Mouse (Mus musculus) ES-E14 (cell line): Measurements from ENCODE around the gene Zfp618. TPM values are rescaled to one million over a fixed set of nuclear protein-coding genes. Genes with fewer than 3 reads are reported as not detected.

Source experiments
- DNase-seq: peaks from one replicate; pipeline ENCODE4 v3.0.0-alpha.2; 2013; ENCODE audit warnings: low read depth, low spot score
- H3K27ac ChIP-seq: 2 replicates; pipeline ENCODE4 v1.5.1; 2012; ENCODE audit warnings: low read depth, mild to moderate bottlenecking, low read length, moderate library complexity, mixed read lengths; ENCODE audit not compliant: poor library complexity, insufficient read depth, severe bottlenecking
- H3K36me3 ChIP-seq: 2 replicates; pipeline ENCODE4 v1.6.1; 2012; ENCODE audit warnings: mild to moderate bottlenecking, low read length, moderate library complexity, mixed read lengths; ENCODE audit not compliant: control insufficient read depth, poor library complexity, insufficient read depth, severe bottlenecking
- H3K4me1 ChIP-seq, 2 experiments: fragments of 150-350 bp in 1 of 2; sonication (generic) in 1 of 2; 2 replicates each; pipeline ENCODE4 v1.6.1; 2012; ENCODE audit warnings: low read length in 2 of 2, mild to moderate bottlenecking in 1 of 2, mixed read lengths in 1 of 2; ENCODE audit not compliant: control insufficient read depth in 2 of 2, insufficient read depth in 2 of 2, poor library complexity in 1 of 2
- H3K4me3 ChIP-seq, 2 experiments: fragments of 150-350 bp in 1 of 2; sonication (generic) in 1 of 2; 2 replicates each; pipeline ENCODE4 v1.5.1; 2012; ENCODE audit warnings: low read length in 2 of 2, low read depth in 1 of 2, mild to moderate bottlenecking in 1 of 2, mixed read lengths in 1 of 2; ENCODE audit not compliant: insufficient read depth in 1 of 2, poor library complexity in 1 of 2, severe bottlenecking in 1 of 2
- H3K9ac ChIP-seq: 2 replicates; pipeline ENCODE4 v1.6.1; 2012; ENCODE audit warnings: low read depth, mild to moderate bottlenecking, low read length, mixed read lengths; ENCODE audit not compliant: poor library complexity, insufficient read depth, severe bottlenecking
- H3K9me3 ChIP-seq: fragments of 150-350 bp; sonication (generic); 2 replicates; pipeline ENCODE4 v1.6.1; 2012; ENCODE audit warnings: low read depth, mild to moderate bottlenecking, low read length; ENCODE audit not compliant: control insufficient read depth, insufficient read depth
- CHD2 ChIP-seq: IDR thresholded peaks from 2 replicates; pipeline ENCODE4 v1.6.1; 2014; ENCODE audit warnings: mild to moderate bottlenecking, low read depth, low read length, inconsistent platforms
- HCFC1 ChIP-seq: IDR thresholded peaks from 2 replicates; pipeline ENCODE4 v1.6.1; 2012; ENCODE audit warnings: low read length, inconsistent platforms, borderline replicate concordance; ENCODE audit not compliant: insufficient read depth
- MAFK ChIP-seq: IDR thresholded peaks from 2 replicates; pipeline ENCODE4 v1.6.1; 2014; ENCODE audit warnings: mild to moderate bottlenecking, low read depth, low read length, inconsistent platforms; ENCODE audit not compliant: insufficient read depth
- ZC3H11A ChIP-seq: IDR thresholded peaks from 2 replicates; pipeline ENCODE4 v1.6.1; 2012; ENCODE audit warnings: low read depth, mild to moderate bottlenecking, inconsistent platforms, low read length, borderline replicate concordance
- ZNF384 ChIP-seq: IDR thresholded peaks from 2 replicates; pipeline ENCODE4 v1.6.1; 2012; ENCODE audit warnings: low read depth, low read length, inconsistent platforms
- in situ Hi-C, 2 experiments: fragments of 600-800 bp; cut with MboI; formaldehyde crosslinking; loops; one replicate each; pipeline ENCODE4 v1.15.1; 2025; ENCODE audit warnings: low sequenced_read_pairs in 2 of 2, inconsistent platforms in 1 of 2; ENCODE audit not compliant: unreplicated experiment in 2 of 2
- total RNA-seq: library from RNA; depleted of rRNA; stranded (reverse); fragments of 300-350 nt; gene quantifications from 2 replicates; pipeline ENCODE4 v1.2.3, GENCODE M21; 2012

Gene Zfp618
- total RNA-seq, 1 experiment = 3.3 TPM

- H3K4me1 ChIP-seq = no peaks in the 10 kb centered on the region
- no peak for DNase-seq
- no peaks in the 10 kb centered on the region for H3K36me3 ChIP-seq
- TF ChIP-seq ZC3H11A = no peak
- TF ChIP-seq MAFK = no peak
- no peak for TF ChIP-seq ZNF384
- TF ChIP-seq HCFC1 = no peak
- no peak for TF ChIP-seq CHD2
- H3K27ac ChIP-seq = no peak overlapping the region
- in situ Hi-C loops = no loop called here
- H3K4me3 ChIP-seq = no peak overlapping the region
- H3K9ac ChIP-seq = no peak overlapping the region
- H3K9me3 ChIP-seq = no peaks in the 10 kb centered on the region
Measured at GRCm38 (mm10) chr4:63005446-63006185, 40.2 kb downstream of the Zfp618 start.

- DNase-seq = no peak
- Histone ChIP-seq H3K4me3 (no peak overlapping the region), H3K4me1 (no peaks in the 10 kb centered on the region), H3K9ac (no peak overlapping the region), H3K9me3 (no peaks in the 10 kb centered on the region), H3K36me3 (no peaks in the 10 kb centered on the region), H3K27ac (no peak overlapping the region)
- TF ChIP-seq HCFC1 (no peak), ZNF384 (no peak), ZC3H11A (no peak), CHD2 (no peak), MAFK (no peak)
- in situ Hi-C loops = no loop called here
Measured at GRCm38 (mm10) chr4:63006198-63007155, 41.1 kb downstream of the Zfp618 start.

- in situ Hi-C loops = no loop called here
- H3K27ac ChIP-seq = no peak overlapping the region
- no peaks in the 10 kb centered on the region for H3K4me1 ChIP-seq
- DNase-seq = no peak
- H3K9ac ChIP-seq = no peak overlapping the region
- no peaks in the 10 kb centered on the region for H3K9me3 ChIP-seq
- no peak for TF ChIP-seq ZC3H11A
- no peak for TF ChIP-seq HCFC1
- TF ChIP-seq MAFK = no peak
- no peak for TF ChIP-seq CHD2
- no peak for TF ChIP-seq ZNF384
- no peaks in the 10 kb centered on the region for H3K36me3 ChIP-seq
- H3K4me3 ChIP-seq = no peak overlapping the region
Measured at GRCm38 (mm10) chr4:63008206-63008605, 42.8 kb downstream of the Zfp618 start.

- Histone ChIP-seq H3K27ac (no peak overlapping the region), H3K4me3 (no peak overlapping the region), H3K36me3 (no peaks in the 10 kb centered on the region), H3K9me3 (no peaks in the 10 kb centered on the region), H3K4me1 (no peaks in the 10 kb centered on the region), H3K9ac (no peak overlapping the region)
- TF ChIP-seq HCFC1 (no peak), MAFK (no peak), CHD2 (no peak), ZC3H11A (no peak), ZNF384 (no peak)
- in situ Hi-C loops = no loop called here
- DNase-seq = no peak
Measured at GRCm38 (mm10) chr4:63008822-63009221, 43.4 kb downstream of the Zfp618 start.
